Mouse (Mus musculus) layer of hippocampus, postnatal 14 days (tissue): ENCODE data around the gene Pxk. TPM values are rescaled to one million over a fixed set of nuclear protein-coding genes. Genes with fewer than 3 reads are reported as not detected.

Experiments
- DNase-seq, 2 experiments: peaks; one replicate each; pipeline ENCODE4 v3.0.0; 2021 to 2022; ENCODE audit warnings: low spot score in 2 of 2, mixed read lengths in 1 of 2
- total RNA-seq, 2 experiments: library from RNA; stranded (reverse); gene quantifications; 2 replicates each; pipeline ENCODE4 v1.2.3; 2021

Pxk gene
- total RNA-seq, 2 experiments from 2014 or later: 25.7 to 26.4 TPM

- DNase-seq: no peak
Measured at GRCm38 (mm10) chr14:8191331-8191965, 93.4 kb downstream of the Pxk start.

GRCm38 (mm10) chr14:8192727-8193126 is 94.7 kb downstream of the Pxk start:
- no peak for DNase-seq

- no peak for DNase-seq
Measured at GRCm38 (mm10) chr14:8200769-8201168, 102.8 kb downstream of the Pxk start.

DNA sequence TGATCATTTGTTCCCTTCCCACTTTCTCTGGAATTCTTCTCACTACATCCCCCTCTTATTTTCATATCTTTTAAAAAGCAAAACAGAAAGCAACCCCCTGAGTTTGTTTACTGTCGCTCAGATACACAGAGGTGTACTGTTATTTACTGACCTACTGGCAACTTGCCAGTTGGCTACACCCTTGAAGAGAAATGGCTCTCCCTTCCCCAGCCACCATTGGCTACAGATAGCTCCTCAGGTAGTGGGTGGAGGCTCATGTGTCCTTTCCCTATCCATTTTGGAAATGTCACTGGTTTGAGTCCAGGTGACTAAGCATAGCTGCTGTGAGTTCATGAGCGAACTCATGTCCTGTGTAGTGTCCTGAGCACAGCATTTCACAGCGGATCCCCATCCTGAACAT is 103.7 kb downstream of the Pxk start:
- DNase-seq: no peak

DNA sequence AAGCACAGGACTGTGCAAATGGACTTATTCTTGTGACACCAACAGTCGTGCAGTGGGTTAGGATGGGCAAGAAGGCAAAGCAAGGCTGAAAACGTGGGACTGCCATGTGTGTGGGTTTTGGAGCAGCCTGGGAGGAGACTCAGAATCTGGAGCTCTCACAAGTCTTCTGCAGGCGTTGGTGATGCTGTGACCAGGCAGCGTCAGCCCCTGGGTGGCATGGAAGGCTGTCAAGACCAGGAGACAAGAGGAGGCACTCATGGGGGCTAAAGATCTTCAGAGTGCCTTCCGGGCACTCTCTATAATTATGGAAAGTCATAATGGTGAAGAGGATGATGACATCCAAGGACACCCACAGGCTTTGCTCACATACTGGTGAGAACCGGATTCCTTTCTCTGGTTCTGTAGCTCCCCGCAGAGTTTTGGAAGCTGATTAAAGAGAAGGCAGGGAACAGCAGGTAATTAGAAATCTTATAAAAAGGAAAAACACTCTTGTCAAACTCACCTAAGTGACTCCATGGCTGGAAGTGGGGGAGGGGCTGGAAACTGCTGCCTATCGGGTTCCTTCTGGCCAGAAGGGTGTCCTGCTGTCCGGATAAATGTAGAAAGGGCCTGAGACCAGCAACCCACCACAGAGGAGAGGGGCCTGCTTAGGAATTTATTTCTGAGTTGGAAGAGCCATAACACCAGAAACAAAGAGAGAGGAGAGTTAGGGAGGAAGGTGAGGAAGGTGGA is 108.3 kb downstream of the Pxk start:
- DNase-seq: no peak

- no peak for DNase-seq
Measured at GRCm38 (mm10) chr14:8207105-8207504, 109.1 kb downstream of the Pxk start.

DNA sequence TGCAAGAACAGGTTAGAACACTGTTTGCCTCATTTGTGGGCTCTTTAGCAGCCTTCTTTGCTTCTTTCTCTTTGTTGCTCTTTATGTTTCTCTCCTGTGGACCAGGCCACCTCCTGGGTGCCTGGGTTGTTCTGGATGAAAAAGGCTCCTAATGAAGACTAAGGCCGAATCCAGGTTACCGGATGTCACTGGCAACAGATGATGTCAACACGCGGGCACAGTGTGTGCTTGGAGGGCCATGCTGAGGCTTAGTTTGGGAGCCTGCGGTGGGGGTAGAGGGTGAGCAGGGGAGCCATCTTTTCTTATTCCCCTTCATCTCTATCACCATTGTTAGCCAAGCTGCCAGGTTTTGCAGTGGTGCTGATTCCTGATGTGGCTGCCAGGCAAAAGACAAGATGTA is 109.5 kb downstream of the Pxk start:
- no peak for DNase-seq

DNA sequence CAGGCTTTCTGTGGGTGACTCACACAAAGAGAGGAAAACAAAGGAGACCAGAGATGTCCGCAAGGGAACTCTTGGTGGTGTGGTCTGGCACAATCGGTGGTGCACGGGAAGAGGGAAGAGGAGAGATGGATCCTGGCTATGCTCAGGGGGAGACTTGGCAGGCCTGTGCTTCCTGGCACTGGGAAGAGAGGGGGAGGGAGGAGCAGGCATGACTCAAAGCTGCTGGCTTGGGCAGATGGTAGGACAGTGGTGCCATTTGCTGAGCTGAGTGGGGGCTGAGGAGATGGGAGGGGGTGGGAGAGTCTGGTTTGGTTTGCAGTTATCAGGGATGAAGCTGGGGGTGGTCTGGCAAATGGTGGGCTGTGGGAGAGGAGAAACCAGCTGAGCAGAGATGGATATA is 110.9 kb downstream of the Pxk start:
- peak; percentile 78 to 84 for DNase-seq

- no peak for DNase-seq
Measured at GRCm38 (mm10) chr14:8209896-8210295, 111.9 kb downstream of the Pxk start.

DNA sequence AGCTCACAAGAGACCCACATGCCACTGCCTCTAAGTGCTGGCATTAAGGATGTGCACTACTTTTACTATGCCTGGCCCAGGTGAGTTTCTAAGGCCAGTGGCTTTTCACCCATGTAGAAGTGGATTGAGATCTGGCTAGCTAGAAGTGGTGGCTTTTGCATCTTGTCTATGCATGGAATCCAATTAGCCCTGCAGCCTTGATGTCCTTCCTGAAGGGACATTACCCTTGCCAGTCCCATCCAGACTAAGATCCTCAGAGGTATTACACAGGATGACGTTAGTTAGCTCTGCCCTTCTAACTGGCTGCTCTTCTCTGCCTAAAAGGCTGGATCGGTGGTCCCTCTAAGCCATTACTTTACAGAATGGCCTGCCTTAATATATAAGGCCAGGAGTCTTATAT is 115.0 kb downstream of the Pxk start:
- DNase-seq: no peak

DNA sequence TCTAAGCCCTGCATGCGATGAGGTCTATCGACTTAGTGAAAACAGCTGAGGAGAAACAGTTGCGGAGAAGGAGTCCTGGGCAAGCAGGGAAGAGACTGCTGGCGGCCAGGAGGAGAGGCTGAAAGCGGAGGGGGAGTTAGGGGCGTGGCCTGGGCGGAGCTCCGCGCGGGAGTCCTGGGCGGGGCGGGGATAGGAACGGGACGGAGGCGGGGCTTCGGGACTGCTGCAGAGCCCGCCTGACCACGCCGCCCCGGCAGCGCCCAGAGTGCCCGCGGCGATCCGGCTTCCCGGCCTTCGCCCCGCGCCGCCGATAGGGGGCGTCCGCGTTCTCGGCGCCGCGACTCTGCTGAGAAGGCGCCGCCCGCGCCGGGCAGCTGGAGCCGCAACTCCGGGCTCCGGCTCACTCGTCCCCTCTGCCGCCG is 115.8 kb downstream of the Pxk start, which contains the start of gene Kctd6:
Gene Kctd6 (plus strand): TSS at position 338 of the 422 bp plus-strand sequence.
- DNase-seq: peak; percentile 95 to 97

Other genes with a start within 250 kb of the Pxk start
- not detected for gene Gm45521, start 140.9 kb upstream of the Pxk start, total RNA-seq
- gene Dnase1l3, start 103.6 kb upstream of the Pxk start, total RNA-seq: not detected
- gene Abhd6, start 95.3 kb upstream of the Pxk start, total RNA-seq: 10 to 100 TPM; 61.4 to 61.8 TPM
- 10 to 100 TPM; 24.5 to 25.4 TPM for gene Rpp14, start 17.8 kb upstream of the Pxk start, total RNA-seq
- gene Pdhb, start 74.8 kb downstream of the Pxk start, total RNA-seq: 100 to 1,000 TPM; 211 to 216 TPM
- 10 to 100 TPM; 48.9 to 49.4 TPM for gene Kctd6, start 115.9 kb downstream of the Pxk start, total RNA-seq
- gene Acox2, start 161.1 kb downstream of the Pxk start, total RNA-seq: under 1 TPM in 1 of 2 experiments, not detected in 1; 0.62 TPM
- 100 to 1,000 TPM; 254 to 282 TPM for gene Fam107a, start 219.8 kb downstream of the Pxk start, total RNA-seq